Mouse (Mus musculus): ENCODE data around the gene Arid2. TPM values are rescaled to one million over a fixed set of nuclear protein-coding genes. Genes with fewer than 3 reads are reported as not detected.
A peak's percentile ranks its signal among the peaks of the same experiment; 100 is the strongest.
"Not testable (repeated sequence)": the region's sequence is repeated elsewhere in the genome, so short reads cannot be mapped to it uniquely, and the experiment has no call there.

Gene Arid2
- total RNA-seq (2015), result 39.0 and 44.5 TPM in 2 replicates
- 28.5 and 36.2 TPM in 2 replicates for total RNA-seq (2017)

- ATAC-seq (ENCODE audit: poor library complexity, severe bottlenecking), result 0 out of 2 replicates have a peak, but pooled peaks have one; percentile 4
Observed at GRCm38 (mm10) chr15:96287369-96287975, at the start of gene Arid2. TSS of gene Arid2 (plus strand) at chr15:96287518.

DNA sequence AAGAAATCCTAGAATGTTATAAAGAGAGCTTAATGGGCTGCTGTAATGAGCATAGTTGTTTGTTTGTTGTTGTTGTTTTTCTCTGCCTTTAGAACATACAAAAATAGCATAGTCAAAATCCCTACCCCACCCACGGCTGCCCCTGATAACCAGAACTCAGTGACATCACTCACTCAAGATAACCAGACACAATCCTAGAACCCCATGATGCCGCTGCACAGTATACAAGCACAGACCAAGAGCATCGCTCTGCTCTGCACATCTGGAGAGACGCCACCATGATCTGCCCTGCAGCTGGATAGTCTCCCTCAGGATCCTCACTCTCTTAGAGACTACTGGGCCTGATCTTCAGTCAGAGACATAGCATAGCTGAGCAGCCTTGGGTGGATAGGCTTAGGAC is 49.2 kb upstream of the Arid2 start:
- no peak for ATAC-seq (ENCODE audit: poor library complexity, severe bottlenecking)

DNA sequence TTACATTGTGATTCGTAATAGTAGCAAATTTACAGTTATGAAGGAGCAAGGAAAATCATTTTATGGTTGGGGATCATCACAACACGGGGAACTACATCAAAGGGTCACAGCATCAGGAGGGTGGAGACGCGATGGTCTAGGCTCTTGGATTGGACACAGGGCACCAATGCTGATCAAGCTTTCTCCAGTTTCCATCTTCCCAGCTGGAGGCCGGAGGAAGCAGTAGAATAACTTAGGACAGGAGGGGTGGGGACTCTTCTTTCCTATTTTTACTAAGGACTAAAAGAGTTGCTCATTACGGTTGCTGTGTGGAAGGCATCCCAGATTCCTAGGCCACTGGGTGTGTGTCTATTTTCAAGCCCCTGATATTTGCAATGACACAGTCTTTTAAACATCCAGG is 43.1 kb upstream of the Arid2 start:
- ATAC-seq (ENCODE audit: poor library complexity, severe bottlenecking), result no peak

DNA sequence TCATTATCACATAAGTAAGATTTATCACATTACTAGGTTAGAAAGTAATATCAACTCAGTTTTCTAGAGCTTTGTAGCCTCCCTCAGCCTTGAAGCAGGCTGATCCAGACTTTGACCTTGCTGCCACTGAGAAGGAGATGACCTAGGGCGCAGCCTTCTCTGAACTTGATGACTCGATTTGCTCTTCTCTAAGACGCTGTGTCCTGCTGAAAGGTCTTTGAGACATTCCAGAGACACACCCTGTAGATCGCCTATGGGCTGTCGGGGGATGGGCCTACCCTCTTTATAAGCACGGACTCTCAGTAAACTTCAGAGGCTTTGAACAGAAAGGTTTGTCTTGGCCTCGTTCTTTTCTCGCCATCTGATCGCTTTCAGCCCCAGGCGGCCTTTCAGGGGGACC is 42.6 kb upstream of the Arid2 start:
- ATAC-seq (ENCODE audit: poor library complexity, severe bottlenecking), result not testable (repeated sequence)

- ATAC-seq (ENCODE audit: poor library complexity, severe bottlenecking), result no peak
Observed at GRCm38 (mm10) chr15:96253827-96254226, 33.5 kb upstream of the Arid2 start.

- ATAC-seq (ENCODE audit: poor library complexity, severe bottlenecking), result no peak
Observed at GRCm38 (mm10) chr15:96254356-96254755, 33.0 kb upstream of the Arid2 start.

GRCm38 (mm10) chr15:96257781-96258180 is 29.5 kb upstream of the Arid2 start:
- no peak for ATAC-seq (ENCODE audit: poor library complexity, severe bottlenecking)

GRCm38 (mm10) chr15:96264614-96265013 is 22.7 kb upstream of the Arid2 start:
- no peak for ATAC-seq (ENCODE audit: poor library complexity, severe bottlenecking)

GRCm38 (mm10) chr15:96267933-96268332 is 19.4 kb upstream of the Arid2 start:
- ATAC-seq (ENCODE audit: poor library complexity, severe bottlenecking), result no peak

DNA sequence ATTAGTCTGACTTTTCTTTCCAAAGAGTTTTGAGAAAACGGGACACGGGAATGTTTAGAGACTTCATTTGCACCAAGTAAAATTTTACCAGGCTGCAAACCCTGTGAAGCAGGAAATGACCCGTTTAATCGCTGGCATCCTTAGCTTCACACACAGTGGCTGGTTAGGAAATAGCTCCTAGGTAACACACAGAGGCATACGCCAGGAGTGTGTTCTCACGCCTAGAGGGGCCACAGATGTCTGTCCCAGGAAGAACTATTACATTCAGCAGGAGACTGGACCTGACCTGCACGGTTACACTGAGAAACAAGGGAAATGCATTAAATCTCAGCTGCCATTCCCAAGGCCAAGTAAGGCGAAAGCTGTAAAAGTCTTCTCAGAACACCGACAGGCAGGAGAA is 18.7 kb upstream of the Arid2 start:
- ATAC-seq (ENCODE audit: poor library complexity, severe bottlenecking), result no peak

- no peak for ATAC-seq (ENCODE audit: poor library complexity, severe bottlenecking)
Observed at GRCm38 (mm10) chr15:96269402-96269801, 17.9 kb upstream of the Arid2 start.

- ATAC-seq (ENCODE audit: poor library complexity, severe bottlenecking), result 0 out of 2 replicates have a peak, but pooled peaks have one; percentile 20
Observed at GRCm38 (mm10) chr15:96270272-96270880, 16.9 kb upstream of the Arid2 start.

- ATAC-seq (ENCODE audit: poor library complexity, severe bottlenecking), result no peak
Observed at GRCm38 (mm10) chr15:96272356-96272755, 15.0 kb upstream of the Arid2 start.

DNA sequence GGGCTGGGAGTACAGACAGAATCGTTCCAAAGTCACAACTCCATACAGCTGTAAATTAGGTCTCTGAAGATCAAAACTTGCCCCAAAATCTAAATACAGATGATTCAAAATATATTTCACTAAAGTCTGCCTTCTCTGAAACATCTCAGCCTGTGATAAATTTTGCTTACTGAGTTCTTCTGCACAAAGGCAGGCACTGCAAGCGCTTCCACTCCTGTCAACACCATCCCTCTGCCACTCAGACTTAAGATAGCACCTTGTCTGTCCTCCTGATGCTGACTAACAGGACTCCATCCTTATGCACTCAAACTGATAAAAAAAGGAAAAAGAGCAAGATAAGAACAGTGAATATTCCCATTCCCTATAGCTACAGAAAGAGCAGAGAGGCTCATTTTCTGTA is 13.0 kb upstream of the Arid2 start:
- no peak for ATAC-seq (ENCODE audit: poor library complexity, severe bottlenecking)

DNA sequence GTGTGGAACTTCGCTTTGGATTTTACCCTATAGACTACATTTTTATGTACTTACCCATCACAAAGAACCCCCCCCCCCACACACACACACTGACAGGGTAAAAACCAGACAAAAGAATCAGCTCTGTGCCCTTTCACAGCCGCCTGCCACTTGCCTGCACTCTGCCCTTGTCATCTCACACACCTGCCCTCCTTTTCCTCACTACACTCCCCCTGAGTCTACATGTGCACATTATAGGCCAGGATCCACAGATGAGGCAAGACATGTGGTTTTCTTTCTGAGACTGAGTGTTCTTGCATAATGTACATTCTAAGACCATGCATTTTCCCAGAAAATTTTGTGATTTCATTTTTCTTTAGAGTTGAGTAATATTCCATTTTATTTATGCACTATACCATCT is 12.1 kb upstream of the Arid2 start:
- peak; percentile 48 for ATAC-seq (ENCODE audit: poor library complexity, severe bottlenecking)

- ATAC-seq (ENCODE audit: poor library complexity, severe bottlenecking), result peak; percentile 66
Observed at GRCm38 (mm10) chr15:96275810-96276493, 11.4 kb upstream of the Arid2 start.

GRCm38 (mm10) chr15:96277061-96277460 is 10.3 kb upstream of the Arid2 start:
- ATAC-seq (ENCODE audit: poor library complexity, severe bottlenecking), result peak; percentile 64

DNA sequence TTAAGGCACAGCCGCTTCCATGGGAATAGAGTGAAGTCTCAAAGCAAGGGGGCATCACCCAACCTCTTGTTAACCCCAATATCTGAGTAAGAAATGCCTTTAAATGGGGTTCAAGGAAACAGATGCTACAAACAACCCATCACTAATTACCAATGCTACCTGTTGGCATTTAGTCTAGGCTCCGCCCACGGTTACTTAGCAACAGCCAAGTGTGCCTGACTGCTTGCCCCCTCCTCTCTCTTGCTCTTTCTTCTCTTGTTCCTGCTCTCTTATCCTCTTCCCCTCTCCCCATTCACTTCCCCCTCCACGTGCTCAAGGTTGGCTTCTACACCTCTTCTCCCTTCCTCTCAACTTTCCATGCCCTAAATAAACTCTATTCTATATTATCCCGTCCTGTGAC is 6.1 kb upstream of the Arid2 start:
- ATAC-seq (ENCODE audit: poor library complexity, severe bottlenecking), result no peak

GRCm38 (mm10) chr15:96283141-96283540 is 4.2 kb upstream of the Arid2 start:
- no peak for ATAC-seq (ENCODE audit: poor library complexity, severe bottlenecking)

DNA sequence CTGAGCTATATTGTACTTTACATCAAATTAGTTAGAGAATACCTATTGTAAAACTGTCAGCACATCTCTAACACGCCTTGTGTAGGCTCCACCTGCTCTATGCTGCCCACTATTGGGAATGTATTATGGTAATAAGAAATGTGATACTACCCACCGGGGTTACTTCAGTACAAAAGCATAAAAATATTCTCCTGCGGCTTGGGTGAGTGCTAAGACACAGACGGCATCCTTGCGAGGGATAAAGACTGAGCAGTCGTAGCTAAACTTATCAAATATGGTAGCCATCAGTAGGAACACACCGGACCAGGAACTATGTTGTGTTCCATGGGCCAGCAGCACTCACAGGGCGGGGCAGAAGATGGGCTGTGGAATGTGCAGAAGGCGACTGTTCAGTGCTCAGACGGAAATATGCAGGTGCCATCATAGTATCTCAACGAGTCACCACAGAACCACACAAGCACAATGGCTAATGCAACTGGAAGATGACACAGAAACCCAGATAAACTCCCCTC is 3.3 kb upstream of the Arid2 start:
- 0 out of 2 replicates have a peak, but pooled peaks have one; percentile 3 for ATAC-seq (ENCODE audit: poor library complexity, severe bottlenecking)

DNA sequence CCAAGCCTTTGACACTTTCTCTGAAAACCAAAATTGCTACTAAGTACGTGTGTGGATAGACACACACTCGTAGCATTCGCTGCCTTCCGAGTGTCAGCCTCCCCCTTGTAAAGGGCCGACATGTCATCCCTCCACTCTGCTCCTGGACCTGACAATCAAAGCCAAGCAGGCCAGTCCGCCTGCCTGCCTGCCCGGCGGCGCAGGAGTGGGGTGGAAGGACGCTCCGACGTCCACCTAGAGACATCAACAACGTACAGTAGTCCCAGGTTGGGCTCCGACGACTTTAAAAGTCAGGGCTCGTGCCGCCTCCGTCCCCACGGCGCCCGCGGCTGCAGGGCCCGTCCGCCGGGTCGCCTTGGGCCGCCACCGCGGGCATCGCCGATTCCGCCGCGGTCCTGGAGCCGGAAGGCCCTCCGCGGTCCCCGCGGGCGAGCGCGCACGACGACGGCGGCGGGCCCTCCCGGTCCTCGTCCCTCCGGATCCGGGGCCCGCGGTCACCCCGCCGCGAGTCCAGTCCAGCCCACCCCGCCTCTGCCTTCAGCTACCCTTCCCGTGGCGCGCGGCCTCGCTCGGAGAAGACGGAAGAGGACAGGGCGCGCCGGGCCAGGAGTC is 2.5 kb upstream of the Arid2 start:
- ATAC-seq (ENCODE audit: poor library complexity, severe bottlenecking), result peak; percentile 0; the same call in 1 of the 2 replicates
